Mouse (Mus musculus): ENCODE data around the gene Dnajc2. TPM values are rescaled to one million over a fixed set of nuclear protein-coding genes. Genes with fewer than 3 reads are reported as not detected.

Gene Dnajc2
- polyA plus RNA-seq, 1 experiment from 2014 or later, result 73.1 TPM

DNA sequence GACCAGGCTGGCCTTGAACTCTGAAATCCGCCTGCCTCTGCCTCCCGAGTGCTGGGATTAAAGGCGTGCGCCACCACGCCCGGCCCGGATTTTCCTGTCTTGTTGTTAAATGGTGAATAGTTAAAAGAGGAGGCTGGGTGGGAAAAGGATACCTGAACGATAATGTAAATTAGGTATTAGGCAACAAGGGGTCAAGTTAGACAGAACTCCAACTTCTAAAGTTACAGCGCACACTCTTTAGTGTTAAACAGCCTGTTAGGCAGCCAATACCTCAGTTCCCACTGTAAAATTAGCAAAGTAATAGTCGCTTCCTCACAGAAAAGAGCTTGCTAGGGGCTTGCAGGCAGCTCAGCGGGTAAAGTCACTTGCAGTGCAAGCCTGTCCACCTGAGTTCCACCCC, 49.0 kb downstream of the Dnajc2 start:
- Histone ChIP-seq H3K27me3 (ENCODE audit: control insufficient read depth, insufficient read depth, low read length) (no peaks in the 10 kb centered on the region), H3K4me1 (ENCODE audit: control insufficient read depth, insufficient read depth, low read length) (peaks cover 22% of the 10 kb centered on the region), H3K36me3 (ENCODE audit: control insufficient read depth, insufficient read depth, low read length) (peaks cover 8% of the 10 kb centered on the region; the same call in 1 of the 2 replicates), H3K9ac (replicated peaks; ENCODE audit: low read depth, low read length) (no peak overlapping the region), H3K9me3 (ENCODE audit: control insufficient read depth, low read length) (no peaks in the 10 kb centered on the region), H3K4me3 (ENCODE audit: low read depth, low read length) (no peak overlapping the region), H3K27ac (ENCODE audit: low read depth, low read length) (no peak overlapping the region), H3K4me2 (ENCODE audit: low read depth, low read length) (no peak overlapping the region)
- 87% methylated on average over 11 of the region's 11 CpGs for WGBS
- ATAC-seq (ENCODE audit: low read depth), result no peak

GRCm38 (mm10) chr5:21735584-21735983, 49.5 kb downstream of the Dnajc2 start:
- H3K36me3 ChIP-seq (ENCODE audit: control insufficient read depth, insufficient read depth, low read length), result peaks cover 7% of the 10 kb centered on the region; the same call in 1 of the 2 replicates
- ATAC-seq (ENCODE audit: low read depth), result no peak
- WGBS, result 26% methylated on average over 10 of the region's 10 CpGs
- H3K4me3 ChIP-seq (ENCODE audit: low read depth, low read length), result no peak overlapping the region
- no peaks in the 10 kb centered on the region for H3K27me3 ChIP-seq (ENCODE audit: control insufficient read depth, insufficient read depth, low read length)
- H3K9ac ChIP-seq (replicated peaks; ENCODE audit: low read depth, low read length), result no peak overlapping the region
- no peaks in the 10 kb centered on the region for H3K9me3 ChIP-seq (ENCODE audit: control insufficient read depth, low read length)
- no peak overlapping the region for H3K4me2 ChIP-seq (ENCODE audit: low read depth, low read length)
- no peak overlapping the region for H3K27ac ChIP-seq (ENCODE audit: low read depth, low read length)
- peaks cover 22% of the 10 kb centered on the region for H3K4me1 ChIP-seq (ENCODE audit: control insufficient read depth, insufficient read depth, low read length)

- no peaks in the 10 kb centered on the region for H3K27me3 ChIP-seq (ENCODE audit: control insufficient read depth, insufficient read depth, low read length)
- WGBS, result 84% methylated on average over 20 of the region's 20 CpGs
- no peak for ATAC-seq (ENCODE audit: low read depth)
- H3K9me3 ChIP-seq (ENCODE audit: control insufficient read depth, low read length), result no peaks in the 10 kb centered on the region
- H3K4me3 ChIP-seq (ENCODE audit: low read depth, low read length), result no peak overlapping the region
- no peak overlapping the region for H3K9ac ChIP-seq (replicated peaks; ENCODE audit: low read depth, low read length)
- H3K36me3 ChIP-seq (ENCODE audit: control insufficient read depth, insufficient read depth, low read length), result 0 out of 2 replicates have a peak, but pooled peaks cover 2% of the 10 kb centered on the region
- H3K4me2 ChIP-seq (ENCODE audit: low read depth, low read length), result no peak overlapping the region
- H3K27ac ChIP-seq (ENCODE audit: low read depth, low read length), result no peak overlapping the region
- peaks cover 22% of the 10 kb centered on the region for H3K4me1 ChIP-seq (ENCODE audit: control insufficient read depth, insufficient read depth, low read length)
Measured at GRCm38 (mm10) chr5:21735100-21735499, 50.0 kb downstream of the Dnajc2 start.

GRCm38 (mm10) chr5:21732930-21733329, 52.1 kb downstream of the Dnajc2 start:
- 8% methylated on average over 8 of the region's 8 CpGs for WGBS
- Histone ChIP-seq H3K9me3 (ENCODE audit: control insufficient read depth, low read length) (no peaks in the 10 kb centered on the region), H3K4me1 (ENCODE audit: control insufficient read depth, insufficient read depth, low read length) (peaks cover 18% of the 10 kb centered on the region), H3K27ac (ENCODE audit: low read depth, low read length) (peak overlapping the region; percentile 78), H3K4me3 (ENCODE audit: low read depth, low read length) (no peak overlapping the region), H3K36me3 (ENCODE audit: control insufficient read depth, insufficient read depth, low read length) (no peaks in the 10 kb centered on the region), H3K4me2 (ENCODE audit: low read depth, low read length) (no peak overlapping the region), H3K9ac (replicated peaks; ENCODE audit: low read depth, low read length) (no peak overlapping the region), H3K27me3 (ENCODE audit: control insufficient read depth, insufficient read depth, low read length) (no peaks in the 10 kb centered on the region)
- ATAC-seq (ENCODE audit: low read depth), result peak; percentile 86

GRCm38 (mm10) chr5:21732177-21732911, 52.7 kb downstream of the Dnajc2 start:
- Histone ChIP-seq H3K9ac (replicated peaks; ENCODE audit: low read depth, low read length) (no peak overlapping the region), H3K4me1 (ENCODE audit: control insufficient read depth, insufficient read depth, low read length) (peaks cover 14% of the 10 kb centered on the region; the same call in 1 of the 2 replicates)
- WGBS, result 21% methylated on average over 3 of the region's 3 CpGs

DNA sequence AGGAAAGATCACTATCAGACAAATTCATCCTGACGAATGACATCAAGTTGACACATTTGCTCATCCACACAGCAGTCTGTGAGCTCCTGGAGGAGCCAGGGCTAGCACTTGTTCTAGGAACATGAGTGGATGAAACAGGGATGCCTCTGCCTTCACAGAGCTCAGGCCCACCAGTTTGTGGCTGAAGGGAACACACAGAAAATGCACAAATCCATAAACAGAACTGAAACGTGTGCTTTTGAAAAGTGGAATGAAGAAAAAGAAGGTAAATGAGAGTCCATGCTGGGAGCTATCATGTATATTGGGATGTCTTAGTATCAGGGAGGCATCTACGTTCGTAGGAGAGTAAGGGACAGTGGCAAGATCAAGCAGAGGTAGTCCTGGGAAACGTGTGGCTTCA, 55.9 kb downstream of the Dnajc2 start:
- H3K4me1 ChIP-seq (ENCODE audit: control insufficient read depth, insufficient read depth, low read length), result peaks cover 14% of the 10 kb centered on the region; the same call in 1 of the 2 replicates
- no peak overlapping the region for H3K9ac ChIP-seq (replicated peaks; ENCODE audit: low read depth, low read length)
- no peaks in the 10 kb centered on the region for H3K36me3 ChIP-seq (ENCODE audit: control insufficient read depth, insufficient read depth, low read length)
- H3K9me3 ChIP-seq (ENCODE audit: control insufficient read depth, low read length), result no peaks in the 10 kb centered on the region
- H3K4me3 ChIP-seq (ENCODE audit: low read depth, low read length), result no peak overlapping the region
- no peak overlapping the region for H3K4me2 ChIP-seq (ENCODE audit: low read depth, low read length)
- 87% methylated on average over 5 of the region's 5 CpGs for WGBS
- no peaks in the 10 kb centered on the region for H3K27me3 ChIP-seq (ENCODE audit: control insufficient read depth, insufficient read depth, low read length)
- H3K27ac ChIP-seq (ENCODE audit: low read depth, low read length), result no peak overlapping the region
- no peak for ATAC-seq (ENCODE audit: low read depth)

More at GRCm38 (mm10) chr5:21732177-21732911, 52.7 kb downstream of the Dnajc2 start:
- Histone ChIP-seq H3K9me3 (ENCODE audit: control insufficient read depth, low read length) (no peaks in the 10 kb centered on the region), H3K27me3 (ENCODE audit: control insufficient read depth, insufficient read depth, low read length) (no peaks in the 10 kb centered on the region), H3K36me3 (ENCODE audit: control insufficient read depth, insufficient read depth, low read length) (no peaks in the 10 kb centered on the region), H3K4me2 (ENCODE audit: low read depth, low read length) (no peak overlapping the region), H3K4me3 (ENCODE audit: low read depth, low read length) (no peak overlapping the region), H3K27ac (ENCODE audit: low read depth, low read length) (peak overlapping the region; percentile 78)
- peak; percentile 22 for ATAC-seq (ENCODE audit: low read depth)

DNA sequence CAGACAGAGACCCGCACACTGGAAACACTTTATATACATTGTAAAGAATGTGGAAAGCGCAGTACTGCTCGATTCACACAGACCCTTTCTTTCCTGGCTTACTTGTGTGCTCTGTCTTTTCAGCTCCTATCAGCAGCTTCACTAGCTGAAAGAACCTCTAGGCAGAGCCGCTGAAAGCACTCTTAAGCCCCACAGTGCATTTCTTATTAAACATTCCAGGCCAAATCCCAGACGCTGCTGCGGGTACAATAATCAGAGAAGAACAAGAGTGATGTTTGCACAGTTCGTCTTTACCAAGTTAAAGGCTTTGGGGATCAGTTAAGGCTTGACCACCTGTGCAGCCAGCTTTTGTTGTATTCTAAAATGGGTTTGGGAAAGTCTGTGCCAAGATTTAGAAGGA, 60.2 kb downstream of the Dnajc2 start:
- H3K27ac ChIP-seq (ENCODE audit: low read depth, low read length), result peak overlapping the region; percentile 23; the same call in 1 of the 2 replicates
- H3K4me1 ChIP-seq (ENCODE audit: control insufficient read depth, insufficient read depth, low read length), result no peaks in the 10 kb centered on the region
- ATAC-seq (ENCODE audit: low read depth), result peak; percentile 7; the same call in 1 of the 2 replicates
- H3K36me3 ChIP-seq (ENCODE audit: control insufficient read depth, insufficient read depth, low read length), result no peaks in the 10 kb centered on the region
- no peaks in the 10 kb centered on the region for H3K27me3 ChIP-seq (ENCODE audit: control insufficient read depth, insufficient read depth, low read length)
- WGBS, result 17% methylated on average over 7 of the region's 7 CpGs
- no peak overlapping the region for H3K4me2 ChIP-seq (ENCODE audit: low read depth, low read length)
- H3K9me3 ChIP-seq (ENCODE audit: control insufficient read depth, low read length), result no peaks in the 10 kb centered on the region
- H3K4me3 ChIP-seq (ENCODE audit: low read depth, low read length), result no peak overlapping the region
- H3K9ac ChIP-seq (replicated peaks; ENCODE audit: low read depth, low read length), result no peak overlapping the region

DNA sequence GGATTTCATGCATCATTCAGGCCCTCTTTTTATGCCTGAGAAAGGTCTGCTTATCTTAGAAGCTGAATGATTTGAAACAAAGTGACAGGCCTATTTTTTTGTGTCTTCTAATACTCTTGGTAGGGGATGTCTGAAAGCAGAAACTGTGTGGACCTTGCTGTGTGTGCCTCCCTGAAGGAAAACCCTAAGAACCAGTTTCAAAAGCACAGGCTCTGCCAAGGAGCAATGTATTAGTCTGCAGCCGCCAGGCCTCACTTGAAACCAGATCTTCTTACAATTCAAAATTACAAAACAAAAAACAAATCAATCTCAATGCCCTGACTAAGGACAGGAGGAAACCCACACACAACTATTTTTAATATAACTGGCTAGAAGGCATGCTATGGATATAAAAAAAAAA, 60.6 kb downstream of the Dnajc2 start:
- H3K4me3 ChIP-seq (ENCODE audit: low read depth, low read length), result no peak overlapping the region
- H3K4me1 ChIP-seq (ENCODE audit: control insufficient read depth, insufficient read depth, low read length), result no peaks in the 10 kb centered on the region
- no peaks in the 10 kb centered on the region for H3K9me3 ChIP-seq (ENCODE audit: control insufficient read depth, low read length)
- no peaks in the 10 kb centered on the region for H3K27me3 ChIP-seq (ENCODE audit: control insufficient read depth, insufficient read depth, low read length)
- WGBS, result 34% methylated on average over 1 of the region's 1 CpGs
- no peak overlapping the region for H3K9ac ChIP-seq (replicated peaks; ENCODE audit: low read depth, low read length)
- 0 out of 2 replicates have a peak overlapping the region, but pooled peaks have one; percentile 45 for H3K27ac ChIP-seq (ENCODE audit: low read depth, low read length)
- no peak for ATAC-seq (ENCODE audit: low read depth)
- no peaks in the 10 kb centered on the region for H3K36me3 ChIP-seq (ENCODE audit: control insufficient read depth, insufficient read depth, low read length)
- H3K4me2 ChIP-seq (ENCODE audit: low read depth, low read length), result no peak overlapping the region

DNA sequence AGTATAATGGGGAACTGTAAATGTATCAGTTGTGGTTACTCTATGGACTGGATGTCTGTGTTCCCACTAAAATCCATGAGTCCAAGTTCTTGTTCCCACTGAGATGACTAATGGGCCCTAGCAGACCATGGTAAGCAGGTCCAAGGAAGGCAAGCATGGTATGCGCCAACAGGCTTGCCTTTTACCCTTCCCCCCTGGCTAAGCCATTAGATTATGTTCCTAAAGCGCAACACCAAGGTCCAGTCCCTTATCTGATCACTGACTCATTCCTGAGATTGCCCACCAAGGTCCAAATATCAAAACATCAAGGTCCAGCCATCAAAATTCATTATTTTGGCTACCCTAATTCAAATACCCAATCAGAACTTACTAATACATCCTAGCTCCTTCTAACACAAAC, 65.8 kb downstream of the Dnajc2 start:
- Histone ChIP-seq H3K4me1 (ENCODE audit: control insufficient read depth, insufficient read depth, low read length) (no peaks in the 10 kb centered on the region), H3K9me3 (ENCODE audit: control insufficient read depth, low read length) (no peaks in the 10 kb centered on the region), H3K27ac (ENCODE audit: low read depth, low read length) (no peak overlapping the region), H3K4me2 (ENCODE audit: low read depth, low read length) (no peak overlapping the region), H3K27me3 (ENCODE audit: control insufficient read depth, insufficient read depth, low read length) (no peaks in the 10 kb centered on the region), H3K4me3 (ENCODE audit: low read depth, low read length) (no peak overlapping the region), H3K9ac (replicated peaks; ENCODE audit: low read depth, low read length) (no peak overlapping the region), H3K36me3 (ENCODE audit: control insufficient read depth, insufficient read depth, low read length) (no peaks in the 10 kb centered on the region)
- WGBS, result 100% methylated on average over 2 of the region's 2 CpGs
- no peak for ATAC-seq (ENCODE audit: low read depth)
